Mouse (Mus musculus) Muller cell, postnatal 12 days (primary cell): ENCODE results near the gene Frmpd1.

Source experiments
- DNase-seq: peaks from one replicate; pipeline ENCODE4 v3.0.0-alpha.2; 2015; ENCODE audit errors: inconsistent ontology term

The Frmpd1 gene

GRCm38 (mm10) chr4:45241330-45241729 lies 56.7 kb downstream of the Frmpd1 start:
- DNase-seq = no peak

GRCm38 (mm10) chr4:45242163-45242562 lies 57.5 kb downstream of the Frmpd1 start:
- no peak for DNase-seq

GRCm38 (mm10) chr4:45243211-45243902 lies 58.7 kb downstream of the Frmpd1 start:
- DNase-seq = no peak

GRCm38 (mm10) chr4:45251265-45251664 lies 66.6 kb downstream of the Frmpd1 start:
- no peak for DNase-seq

GRCm38 (mm10) chr4:45252861-45253262 lies 68.2 kb downstream of the Frmpd1 start:
- DNase-seq = peak; percentile 42

GRCm38 (mm10) chr4:45253839-45254601 lies 69.3 kb downstream of the Frmpd1 start:
- DNase-seq = peak; percentile 73

GRCm38 (mm10) chr4:45259232-45259832 lies 74.7 kb downstream of the Frmpd1 start:
- DNase-seq = peak; percentile 37

- no peak for DNase-seq
Measured at GRCm38 (mm10) chr4:45261551-45261950, 76.9 kb downstream of the Frmpd1 start.

GRCm38 (mm10) chr4:45267883-45268282 lies 83.2 kb downstream of the Frmpd1 start:
- no peak for DNase-seq

GRCm38 (mm10) chr4:45271041-45271452 lies 86.4 kb downstream of the Frmpd1 start:
- DNase-seq = peak; percentile 33

- no peak for DNase-seq
Measured at GRCm38 (mm10) chr4:45275770-45276169, 91.1 kb downstream of the Frmpd1 start.

GRCm38 (mm10) chr4:45279292-45279691 lies 94.6 kb downstream of the Frmpd1 start:
- peak; percentile 22 for DNase-seq

- DNase-seq = peak; percentile 55
Measured at GRCm38 (mm10) chr4:45279981-45280548, 95.4 kb downstream of the Frmpd1 start.

- no peak for DNase-seq
Measured at GRCm38 (mm10) chr4:45286318-45286717, 101.6 kb downstream of the Frmpd1 start.

GRCm38 (mm10) chr4:45287906-45288305 lies 103.2 kb downstream of the Frmpd1 start:
- no peak for DNase-seq

- DNase-seq = peak; percentile 69
Measured at GRCm38 (mm10) chr4:45296662-45297564, 112.2 kb downstream of the Frmpd1 start, which contains the start of gene Trmt10b. Gene Trmt10b, plus strand, starts transcription at chr4:45297127.

- no peak for DNase-seq
Measured at GRCm38 (mm10) chr4:45305536-45305935, 120.9 kb downstream of the Frmpd1 start.

GRCm38 (mm10) chr4:45308046-45308445 lies 123.4 kb downstream of the Frmpd1 start:
- DNase-seq = peak; percentile 5

- no peak for DNase-seq
Measured at GRCm38 (mm10) chr4:45308606-45309005, 123.9 kb downstream of the Frmpd1 start.

GRCm38 (mm10) chr4:45311056-45311455 lies 126.4 kb downstream of the Frmpd1 start:
- no peak for DNase-seq

- DNase-seq = peak; percentile 85
Measured at GRCm38 (mm10) chr4:45320159-45320816, 135.6 kb downstream of the Frmpd1 start.
